Mouse (Mus musculus) midbrain, postnatal 0 days (tissue): Measurements from ENCODE around the gene Ago4. TPM values are rescaled to one million over a fixed set of nuclear protein-coding genes. Genes with fewer than 3 reads are reported as not detected.

ENCODE experiments used
- ATAC-seq: fragments of 200-750 bp; cut with Nextera tagmentation; 2 replicates; pipeline ENCODE4 v1.8.0; 2017; ENCODE audit warnings: moderate number of reproducible peaks, mild to moderate bottlenecking, moderate TSS enrichment, moderate library complexity; ENCODE audit not compliant: low FRiP score
- DNase-seq: peaks from one replicate; pipeline ENCODE4 v3.0.0-alpha.2; 2015; ENCODE audit warnings: low spot score
- H3K27ac ChIP-seq: fragments of 300-500 bp; sonication (generic); 2 replicates; pipeline ENCODE4 v1.5.1; 2014; ENCODE audit warnings: low read depth, mild to moderate bottlenecking, low read length, mixed read lengths
- H3K27me3 ChIP-seq: fragments of 300-500 bp; sonication (generic); 2 replicates; pipeline ENCODE4 v1.6.1; 2014; ENCODE audit warnings: low read length, control low read depth, mixed read lengths; ENCODE audit not compliant: insufficient read depth
- H3K36me3 ChIP-seq: fragments of 300-500 bp; sonication (generic); 2 replicates; pipeline ENCODE4 v1.6.1; 2014; ENCODE audit warnings: low read length, control low read depth, mixed read lengths; ENCODE audit not compliant: insufficient read depth
- H3K4me1 ChIP-seq: fragments of 300-500 bp; sonication (generic); 2 replicates; pipeline ENCODE4 v1.6.1; 2014; ENCODE audit warnings: mild to moderate bottlenecking, control low read depth, antibody characterized with exemption, low read length, mixed read lengths; ENCODE audit not compliant: insufficient read depth
- H3K4me2 ChIP-seq: fragments of 300-500 bp; sonication (generic); 2 replicates; pipeline ENCODE4 v1.6.1; 2014; ENCODE audit warnings: low read depth, mild to moderate bottlenecking, low read length, mixed read lengths; ENCODE audit not compliant: poor library complexity, severe bottlenecking
- H3K4me3 ChIP-seq: fragments of 300-500 bp; sonication (generic); 2 replicates; pipeline ENCODE4 v1.5.1; 2014; ENCODE audit warnings: low read depth, mild to moderate bottlenecking, low read length, moderate library complexity
- H3K9ac ChIP-seq: fragments of 300-500 bp; sonication (generic); replicated peaks from 2 replicates; pipeline ENCODE4 v1.6.1; 2014; ENCODE audit warnings: mild to moderate bottlenecking, low read length, moderate library complexity, mixed read lengths; ENCODE audit not compliant: poor library complexity, severe bottlenecking
- H3K9me3 ChIP-seq: fragments of 300-500 bp; sonication (generic); 2 replicates; pipeline ENCODE4 v1.6.1; 2016; ENCODE audit warnings: low read length, control low read depth
- CTCF ChIP-seq: IDR thresholded peaks from 2 replicates; pipeline ENCODE4 v1.5.1; 2016; ENCODE audit warnings: antibody characterized with exemption, mild to moderate bottlenecking
- WGBS: fragments of 180-500 bp; shearing (Covaris S2); extraction: QIAGEN DNeasy Blood & Tissue Kit; methylation state at CpG from one replicate; pipeline ENCODE4 v1.1.7; 2014; 5-methylcytosine and 5-hydroxymethylcytosine counted together
- polyA plus RNA-seq: library from polyadenylated mRNA; unstranded; fragments of >200 nt; fragmentation: Nextera tagmentation; extraction: Ambion mirVana; gene quantifications from 2 replicates; pipeline ENCODE4 v1.2.1, GENCODE M21; 2015
- total RNA-seq: library from RNA; depleted of rRNA; stranded (reverse); fragments of >200 nt; gene quantifications from 2 replicates; pipeline ENCODE4 v1.2.3, GENCODE M21; 2014

Ago4 gene
- total and polyA plus RNA-seq, 2 experiments from 2014 or later: 3.6 to 10.0 TPM

DNA sequence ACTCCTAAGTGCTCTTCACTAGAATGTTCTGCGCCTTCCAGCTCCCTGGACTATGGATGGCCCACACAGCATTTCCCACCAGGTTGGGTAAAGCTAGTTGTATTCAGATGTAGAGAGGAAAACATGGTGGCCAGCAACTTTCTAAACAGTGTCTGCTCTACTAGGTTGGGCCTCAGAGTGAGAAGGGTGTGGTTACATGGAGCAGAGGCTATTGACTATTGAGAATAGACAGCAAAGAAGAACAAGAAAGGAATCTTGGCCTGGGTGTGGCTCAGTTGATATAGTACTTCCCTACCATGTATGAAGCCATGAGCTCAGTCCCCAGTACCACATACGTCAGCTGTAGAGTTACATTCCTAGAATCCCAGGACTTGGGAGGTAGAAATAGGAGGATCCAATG is 24.2 kb downstream of the Ago4 start:
- 100% methylated on average over 2 of the region's 2 CpGs for WGBS
- H3K4me1 ChIP-seq: no peaks in the 10 kb centered on the region
- no peaks in the 10 kb centered on the region for H3K27me3 ChIP-seq
- no peak overlapping the region for H3K9ac ChIP-seq
- H3K4me2 ChIP-seq: no peak overlapping the region
- peaks cover 73% of the 10 kb centered on the region for H3K36me3 ChIP-seq
- H3K4me3 ChIP-seq: no peak overlapping the region
- H3K9me3 ChIP-seq: no peaks in the 10 kb centered on the region
- TF ChIP-seq CTCF: no peak
- ATAC-seq (no peak), DNase-seq (no peak)
- H3K27ac ChIP-seq: no peak overlapping the region

DNA sequence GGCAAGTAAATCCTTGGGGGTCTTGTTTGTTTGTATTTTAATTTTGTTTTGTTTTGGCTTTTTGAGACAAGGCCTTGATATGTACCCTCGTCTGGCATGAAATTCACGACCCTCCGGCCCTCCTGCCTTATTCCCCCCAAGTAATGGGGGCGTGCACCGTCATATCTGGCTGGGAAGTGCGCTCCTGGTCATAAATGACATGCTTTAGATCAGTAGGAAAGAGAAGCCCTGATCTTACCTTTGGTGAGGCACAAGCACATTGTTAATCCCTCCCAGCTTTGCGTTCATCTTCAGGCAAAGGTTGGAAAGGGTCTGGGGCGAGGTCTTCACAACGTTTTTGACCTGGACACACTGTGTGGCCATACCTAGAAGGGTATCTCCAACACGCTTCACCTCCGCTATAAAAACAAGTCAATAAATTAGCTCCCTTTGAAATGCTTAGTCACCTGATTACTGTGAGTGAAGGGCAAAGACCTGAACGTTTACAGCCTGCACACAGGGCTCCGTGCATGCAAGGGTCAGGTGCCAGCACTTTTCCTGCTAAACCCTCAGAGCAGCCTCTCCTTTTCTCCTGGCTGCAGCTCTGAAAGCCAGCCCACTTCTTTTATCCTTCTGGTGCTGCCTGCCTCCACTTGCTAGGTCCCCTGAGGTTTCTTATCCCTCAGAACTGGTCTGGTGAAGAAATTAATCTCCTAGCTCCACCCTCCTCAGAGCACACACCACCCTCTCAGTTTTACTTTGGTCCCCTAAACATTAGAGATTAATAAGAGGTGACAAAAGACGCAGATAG is 25.0 kb downstream of the Ago4 start:
- Histone ChIP-seq H3K36me3 (peaks cover 72% of the 10 kb centered on the region), H3K27me3 (no peaks in the 10 kb centered on the region), H3K9ac (no peak overlapping the region), H3K9me3 (no peaks in the 10 kb centered on the region), H3K4me3 (no peak overlapping the region), H3K4me1 (no peaks in the 10 kb centered on the region), H3K27ac (no peak overlapping the region), H3K4me2 (no peak overlapping the region)
- no peak for ATAC-seq
- no peak for TF ChIP-seq CTCF
- WGBS: 78% methylated on average over 14 of the region's 14 CpGs
- no peak for DNase-seq

DNA sequence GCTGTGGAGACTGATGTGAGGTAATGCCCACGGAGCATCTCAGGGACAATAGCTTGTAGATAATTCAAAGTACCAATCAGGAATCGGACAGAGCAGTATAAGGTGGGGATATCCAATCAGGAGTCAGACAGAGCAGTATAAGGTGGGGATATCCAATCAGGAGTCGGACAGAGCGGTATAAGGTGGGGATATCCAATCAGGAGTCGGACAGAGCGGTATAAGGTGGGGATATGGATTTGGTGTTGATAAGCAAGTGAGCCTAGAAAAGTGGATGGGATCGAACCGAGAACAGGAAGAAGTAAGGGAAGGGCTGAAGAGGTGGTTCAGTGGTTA is 30.3 kb downstream of the Ago4 start:
- peaks cover 41% of the 10 kb centered on the region for H3K36me3 ChIP-seq
- 59% methylated on average over 8 of the region's 8 CpGs for WGBS

DNA sequence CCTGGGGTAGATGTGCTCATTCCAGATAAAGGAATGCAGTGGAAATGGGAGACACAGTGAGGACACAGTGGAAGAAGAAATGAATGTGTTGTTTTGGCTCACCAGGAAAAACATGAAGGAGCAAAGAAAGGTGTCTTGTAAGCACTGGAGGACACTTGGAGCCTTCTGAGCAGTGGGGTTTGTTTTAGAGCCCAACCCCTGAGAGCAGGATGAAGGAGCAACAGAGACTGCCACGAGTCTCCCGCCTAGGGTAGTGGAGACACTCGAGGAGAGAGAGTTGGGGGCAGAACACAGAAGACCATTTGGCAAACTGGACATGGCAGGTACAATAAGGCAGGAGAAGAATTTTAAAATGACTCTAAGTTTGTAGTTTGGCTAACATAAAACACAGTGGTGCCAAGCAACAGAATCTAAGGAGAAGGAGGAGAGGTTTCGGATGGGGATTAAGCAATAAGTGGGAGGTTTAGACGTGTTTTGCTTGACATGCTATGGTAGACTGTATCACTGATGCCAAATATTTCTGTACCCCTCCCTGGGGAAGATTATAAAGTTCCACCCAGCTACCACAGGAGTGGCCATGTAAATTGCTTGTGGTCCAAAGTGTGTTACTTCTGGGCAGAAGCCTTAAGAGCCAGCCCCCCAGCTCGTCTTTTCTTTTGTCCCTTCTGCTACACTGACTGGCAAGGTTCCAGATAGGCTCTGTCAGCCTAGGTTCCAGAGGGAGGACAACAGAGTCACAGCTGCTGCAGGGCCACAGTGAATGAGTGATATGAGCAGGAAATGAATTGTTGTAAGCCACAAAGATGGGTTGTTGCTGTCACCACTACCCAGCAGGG is 30.9 kb downstream of the Ago4 start:
- Histone ChIP-seq H3K4me3 (no peak overlapping the region), H3K9ac (no peak overlapping the region), H3K27ac (no peak overlapping the region), H3K27me3 (no peaks in the 10 kb centered on the region), H3K4me2 (no peak overlapping the region), H3K9me3 (no peaks in the 10 kb centered on the region), H3K36me3 (peaks cover 42% of the 10 kb centered on the region), H3K4me1 (no peaks in the 10 kb centered on the region)
- peak; percentile 19 for DNase-seq
- no peak for ATAC-seq
- 59% methylated on average over 6 of the region's 6 CpGs for WGBS
- no peak for TF ChIP-seq CTCF

More for the DNA sequence above, 30.3 kb downstream of the Ago4 start:
- DNase-seq: no peak
- no peak overlapping the region for H3K4me2 ChIP-seq
- no peak for ATAC-seq
- H3K4me1 ChIP-seq: no peaks in the 10 kb centered on the region
- H3K27me3 ChIP-seq: no peaks in the 10 kb centered on the region
- H3K27ac ChIP-seq: no peak overlapping the region
- no peaks in the 10 kb centered on the region for H3K9me3 ChIP-seq
- H3K9ac ChIP-seq: no peak overlapping the region
- no peak for TF ChIP-seq CTCF
- H3K4me3 ChIP-seq: no peak overlapping the region

DNA sequence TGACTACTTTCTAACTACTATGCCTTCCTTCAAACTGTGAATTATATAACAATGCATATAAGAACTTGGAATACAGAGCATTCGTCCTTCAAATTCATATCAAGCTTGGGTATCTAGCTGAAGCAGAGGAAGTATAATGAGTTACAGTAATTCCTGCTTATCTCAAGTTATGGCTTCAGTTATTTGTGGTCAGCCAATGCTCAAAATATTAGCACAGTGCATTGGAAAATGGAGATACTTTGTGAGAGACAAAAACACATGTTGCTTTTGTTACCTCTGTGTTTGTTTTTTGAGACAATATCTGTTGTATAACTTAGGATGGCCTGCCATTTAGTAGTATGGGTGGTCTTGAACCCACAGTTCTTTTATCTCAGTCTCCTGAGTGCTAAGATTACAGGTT is 34.7 kb downstream of the Ago4 start:
- DNase-seq (no peak), ATAC-seq (no peak)
- no peak for TF ChIP-seq CTCF
- WGBS: 85% methylated on average over 1 of the region's 1 CpGs
- Histone ChIP-seq H3K4me2 (no peak overlapping the region), H3K36me3 (peaks cover 29% of the 10 kb centered on the region), H3K9me3 (no peaks in the 10 kb centered on the region), H3K4me3 (no peak overlapping the region), H3K9ac (no peak overlapping the region), H3K27ac (no peak overlapping the region), H3K27me3 (no peaks in the 10 kb centered on the region), H3K4me1 (no peaks in the 10 kb centered on the region)

DNA sequence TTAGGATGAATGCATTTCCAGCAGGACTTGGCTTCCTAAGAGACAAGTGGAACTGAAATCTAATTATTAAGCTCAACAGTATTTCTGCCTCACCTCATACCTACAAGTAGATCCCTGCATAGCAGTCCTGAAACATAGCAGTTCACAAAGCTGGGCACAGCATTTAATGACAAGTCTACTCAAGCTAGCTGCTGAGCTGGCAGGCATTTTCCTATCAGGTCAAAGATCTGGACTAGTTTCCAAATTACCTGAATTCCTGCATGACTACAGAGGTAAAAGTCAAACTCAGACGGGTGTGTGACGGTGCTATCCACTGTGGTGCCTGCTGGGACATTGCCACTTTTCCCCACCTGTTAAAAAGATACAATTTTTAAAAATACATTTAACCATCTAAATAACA is 36.3 kb downstream of the Ago4 start:
- Histone ChIP-seq H3K27ac (no peak overlapping the region), H3K4me3 (no peak overlapping the region), H3K36me3 (peaks cover 31% of the 10 kb centered on the region), H3K9ac (no peak overlapping the region), H3K4me2 (no peak overlapping the region), H3K27me3 (no peaks in the 10 kb centered on the region), H3K4me1 (no peaks in the 10 kb centered on the region), H3K9me3 (no peaks in the 10 kb centered on the region)
- DNase-seq (no peak), ATAC-seq (no peak)
- WGBS: 85% methylated on average over 2 of the region's 2 CpGs
- TF ChIP-seq CTCF: no peak
